Mouse (Mus musculus): Measurements from ENCODE around the gene Gm815.

Gene Gm815

GRCm38 (mm10) chr19:26877180-26877775, 8.4 kb upstream of the Gm815 start:
- in situ Hi-C loops (cut with MboI, MseI), result no loop called here

GRCm38 (mm10) chr19:26879856-26880255, 5.8 kb upstream of the Gm815 start:
- in situ Hi-C loops (cut with MboI, MseI), result no loop called here

- in situ Hi-C loops (cut with MboI, MseI), result no loop called here
Measured at GRCm38 (mm10) chr19:26881866-26882427, 3.7 kb upstream of the Gm815 start.

GRCm38 (mm10) chr19:26888171-26888570, 2.5 kb downstream of the Gm815 start:
- in situ Hi-C loops (cut with MboI, MseI), result no loop called here

- in situ Hi-C loops (cut with MboI, MseI), result no loop called here
Measured at GRCm38 (mm10) chr19:26891306-26891964, 5.8 kb downstream of the Gm815 start.

GRCm38 (mm10) chr19:26892861-26893260, 7.2 kb downstream of the Gm815 start:
- in situ Hi-C loops (cut with MboI, MseI), result no loop called here

- in situ Hi-C loops (cut with MboI, MseI), result no loop called here
Measured at GRCm38 (mm10) chr19:26902162-26902561, 16.5 kb downstream of the Gm815 start.

GRCm38 (mm10) chr19:26914245-26914644, 28.6 kb downstream of the Gm815 start:
- in situ Hi-C loops (cut with MboI, MseI), result no loop called here

GRCm38 (mm10) chr19:26920816-26921215, 35.1 kb downstream of the Gm815 start:
- in situ Hi-C loops (cut with MboI, MseI), result loop anchor here (5.0 to 10.0 kb wide), 2 partner anchors 779 to 1484 kb away; no protein-coding TSS in a partner anchor

GRCm38 (mm10) chr19:26930295-26931283, 44.9 kb downstream of the Gm815 start:
- in situ Hi-C loops (cut with MboI, MseI), result no loop called here

GRCm38 (mm10) chr19:26934186-26934585, 48.5 kb downstream of the Gm815 start:
- in situ Hi-C loops (cut with MboI, MseI), result no loop called here

Measured in T-helper 1 cell (primary cell).